Mouse (Mus musculus) CH12.LX (cell line): ENCODE data around the gene Dgkg. TPM values are rescaled to one million over a fixed set of nuclear protein-coding genes. Genes with fewer than 3 reads are reported as not detected.

Experiments used
- DNase-seq: peaks from one replicate; pipeline ENCODE4 v3.0.0-alpha.2; 2013; ENCODE audit errors: extremely low read depth
- H3K27ac ChIP-seq: 2 replicates; pipeline ENCODE4 v1.5.1; 2012; ENCODE audit warnings: low read depth, mild to moderate bottlenecking, control low read depth, moderate library complexity; ENCODE audit not compliant: insufficient read depth
- H3K27me3 ChIP-seq: replicated peaks from 2 replicates; pipeline ENCODE3; 2012; ENCODE audit warnings: inconsistent platforms
- H3K36me3 ChIP-seq, 2 experiments: replicated peaks in 1 of 2; 2 replicates each; pipeline versions ENCODE3 to v1.6.1; 2012; ENCODE audit warnings: inconsistent platforms in 1 of 2, low read length in 1 of 2, mild to moderate bottlenecking in 1 of 2, mixed read lengths in 1 of 2, moderate library complexity in 1 of 2; ENCODE audit not compliant: control insufficient read depth in 1 of 2, insufficient read depth in 1 of 2
- H3K4me1 ChIP-seq, 2 experiments: 2 replicates each; pipeline ENCODE4 v1.6.1; 2012; ENCODE audit warnings: inconsistent platforms in 1 of 2, moderate library complexity in 1 of 2; ENCODE audit not compliant: insufficient read depth in 2 of 2, control insufficient read depth in 1 of 2
- H3K4me2 ChIP-seq: 2 replicates; pipeline ENCODE4 v1.6.1; 2012; ENCODE audit warnings: low read depth, mild to moderate bottlenecking, control low read depth; ENCODE audit not compliant: poor library complexity, insufficient read depth, severe bottlenecking
- H3K4me3 ChIP-seq, 3 experiments: fragments of 150-350 bp in 1 of 3; sonication (generic) in 1 of 3; replicated peaks in 1 of 3; 2 replicates each; pipeline versions ENCODE3 to v1.5.1; 2011 to 2012; ENCODE audit warnings: low read depth in 2 of 3, low read length in 2 of 3, mild to moderate bottlenecking in 2 of 3, moderate library complexity in 2 of 3, control low read depth in 1 of 3, improper control_type of control experiment in 1 of 3, inconsistent platforms in 1 of 3, mixed read lengths in 1 of 3; ENCODE audit not compliant: poor library complexity in 1 of 3
- H3K79me2 ChIP-seq: replicated peaks from 2 replicates; pipeline ENCODE4 v1.6.1; 2012; ENCODE audit warnings: mild to moderate bottlenecking, moderate library complexity; ENCODE audit not compliant: control insufficient read depth, poor library complexity, insufficient read depth, severe bottlenecking; ENCODE audit errors: extremely low read depth
- H3K9ac ChIP-seq: 2 replicates; pipeline ENCODE4 v1.6.1; 2012; ENCODE audit warnings: low read depth, mild to moderate bottlenecking, control low read depth, moderate library complexity; ENCODE audit not compliant: insufficient read depth
- H3K9me3 ChIP-seq: replicated peaks from 2 replicates; pipeline ENCODE3; 2012; ENCODE audit warnings: low read length, inconsistent platforms, mixed read lengths
- BHLHE40 ChIP-seq: IDR thresholded peaks from 2 replicates; pipeline ENCODE4 v1.6.1; 2011; ENCODE audit warnings: mild to moderate bottlenecking, low read depth, low read length, improper control_type of control experiment
- CHD1 ChIP-seq: IDR thresholded peaks from 2 replicates; pipeline ENCODE4 v1.6.1; 2012; ENCODE audit warnings: low read depth, low read length, improper control_type of control experiment, inconsistent platforms
- CHD2 ChIP-seq: IDR thresholded peaks from 2 replicates; pipeline ENCODE4 v1.6.1; 2011; ENCODE audit warnings: low read length, improper control_type of control experiment
- CTCF ChIP-seq, 2 experiments: IDR thresholded peaks in 1 of 2; conservative IDR thresholded peaks in 1 of 2; 2 replicates each; pipeline ENCODE4 v1.5.1; 2011 to 2012; ENCODE audit warnings: low read depth in 2 of 2, low read length in 2 of 2, improper control_type of control experiment in 1 of 2, inconsistent platforms in 1 of 2, mild to moderate bottlenecking in 1 of 2, moderate library complexity in 1 of 2
- E2F4 ChIP-seq: IDR thresholded peaks from 2 replicates; pipeline ENCODE4 v1.6.1; 2011; ENCODE audit warnings: low read depth, low read length, improper control_type of control experiment; ENCODE audit not compliant: insufficient replicate concordance
- ELF1 ChIP-seq: IDR thresholded peaks from 2 replicates; pipeline ENCODE4 v1.6.1; 2014; ENCODE audit warnings: low read depth, mild to moderate bottlenecking, inconsistent platforms, low read length, improper control_type of control experiment
- EP300 ChIP-seq: IDR thresholded peaks from 2 replicates; pipeline ENCODE4 v1.6.1; 2011; ENCODE audit warnings: low read length, improper control_type of control experiment
- ETS1 ChIP-seq: conservative IDR thresholded peaks from 2 replicates; pipeline ENCODE4 v1.6.1; 2012; ENCODE audit warnings: low read depth, mild to moderate bottlenecking, inconsistent platforms, low read length, improper control_type of control experiment, moderate library complexity
- GABPA ChIP-seq: IDR thresholded peaks from 2 replicates; pipeline ENCODE4 v1.6.1; 2012; ENCODE audit warnings: low read depth, low read length, improper control_type of control experiment, inconsistent platforms; ENCODE audit not compliant: insufficient replicate concordance
- HCFC1 ChIP-seq: IDR thresholded peaks from 2 replicates; pipeline ENCODE4 v1.6.1; 2012; ENCODE audit warnings: low read depth, mild to moderate bottlenecking, inconsistent platforms, low read length, improper control_type of control experiment
- IRF4 ChIP-seq: IDR thresholded peaks from 2 replicates; pipeline ENCODE4 v1.6.1; 2014; ENCODE audit warnings: low read depth, mild to moderate bottlenecking, inconsistent platforms, low read length, improper control_type of control experiment
- JUN ChIP-seq: IDR thresholded peaks from 2 replicates; pipeline ENCODE4 v1.6.1; 2011; ENCODE audit warnings: low read depth, mild to moderate bottlenecking, low read length, improper control_type of control experiment, moderate library complexity; ENCODE audit not compliant: insufficient read depth
- JUND ChIP-seq: conservative IDR thresholded peaks from 2 replicates; pipeline ENCODE4 v1.6.1; 2011; ENCODE audit warnings: low read depth, low read length, improper control_type of control experiment
- KAT2A ChIP-seq: IDR thresholded peaks from 2 replicates; pipeline ENCODE4 v1.6.1; 2012; ENCODE audit warnings: low read length, improper control_type of control experiment, inconsistent platforms; ENCODE audit not compliant: insufficient replicate concordance
- MAFK ChIP-seq: IDR thresholded peaks from 2 replicates; pipeline ENCODE4 v1.6.1; 2011; ENCODE audit warnings: low read length, improper control_type of control experiment; ENCODE audit not compliant: insufficient replicate concordance
- MAX ChIP-seq: IDR thresholded peaks from 2 replicates; pipeline ENCODE4 v1.6.1; 2011; ENCODE audit warnings: low read length, improper control_type of control experiment
- MAZ ChIP-seq: IDR thresholded peaks from 2 replicates; pipeline ENCODE4 v1.6.1; 2012; ENCODE audit warnings: low read depth, mild to moderate bottlenecking, inconsistent platforms, low read length, improper control_type of control experiment, moderate library complexity
- MEF2A ChIP-seq: IDR thresholded peaks from 2 replicates; pipeline ENCODE4 v1.6.1; 2014; ENCODE audit warnings: low read depth, mild to moderate bottlenecking, inconsistent platforms, low read length, improper control_type of control experiment, borderline replicate concordance
- MXI1 ChIP-seq: IDR thresholded peaks from 2 replicates; pipeline ENCODE4 v1.6.1; 2011; ENCODE audit warnings: mild to moderate bottlenecking, low read depth, low read length, improper control_type of control experiment
- MYC ChIP-seq: IDR thresholded peaks from 2 replicates; pipeline ENCODE4 v1.6.1; 2011; ENCODE audit warnings: low read depth, mild to moderate bottlenecking, improper control_type of control experiment, low read length
- NELFE ChIP-seq: IDR thresholded peaks from 2 replicates; pipeline ENCODE4 v1.6.1; 2011; ENCODE audit warnings: low read depth, low read length, improper control_type of control experiment
- PAX5 ChIP-seq: IDR thresholded peaks from 2 replicates; pipeline ENCODE4 v1.6.1; 2012; ENCODE audit warnings: low read length, inconsistent platforms, mixed read lengths
- POLR2A ChIP-seq: IDR thresholded peaks from 2 replicates; pipeline ENCODE4 v1.6.1; 2011; ENCODE audit warnings: low read depth, mild to moderate bottlenecking, improper control_type of control experiment, low read length
- POLR2AphosphoS2 ChIP-seq: IDR thresholded peaks from 2 replicates; pipeline ENCODE4 v1.6.1; 2011; ENCODE audit warnings: low read depth, low read length, improper control_type of control experiment
- RAD21 ChIP-seq: IDR thresholded peaks from 2 replicates; pipeline ENCODE4 v1.6.1; 2011; ENCODE audit warnings: low read depth, mild to moderate bottlenecking, low read length, improper control_type of control experiment, moderate library complexity
- RCOR1 ChIP-seq: conservative IDR thresholded peaks from 2 replicates; pipeline ENCODE4 v1.6.1; 2012; ENCODE audit warnings: low read depth, mild to moderate bottlenecking, inconsistent platforms, low read length, improper control_type of control experiment
- SIN3A ChIP-seq: IDR thresholded peaks from 2 replicates; pipeline ENCODE4 v1.6.1; 2012; ENCODE audit warnings: low read length, improper control_type of control experiment, inconsistent platforms
- SMC3 ChIP-seq: IDR thresholded peaks from 2 replicates; pipeline ENCODE4 v1.6.1; 2011; ENCODE audit warnings: low read depth, low read length, improper control_type of control experiment
- TBP ChIP-seq: conservative IDR thresholded peaks from 2 replicates; pipeline ENCODE4 v1.6.1; 2011; ENCODE audit warnings: low read depth, low read length, improper control_type of control experiment
- TCF12 ChIP-seq: IDR thresholded peaks from 2 replicates; pipeline ENCODE4 v1.6.1; 2014; ENCODE audit warnings: low read depth, mild to moderate bottlenecking, inconsistent platforms, low read length, improper control_type of control experiment
- UBTF ChIP-seq: IDR thresholded peaks from 2 replicates; pipeline ENCODE4 v1.6.1; 2012; ENCODE audit warnings: low read depth, mild to moderate bottlenecking, inconsistent platforms, low read length, improper control_type of control experiment, moderate library complexity
- USF1 ChIP-seq: IDR thresholded peaks from 2 replicates; pipeline ENCODE4 v1.6.1; 2014; ENCODE audit warnings: low read depth, mild to moderate bottlenecking, inconsistent platforms, low read length, improper control_type of control experiment
- USF2 ChIP-seq: conservative IDR thresholded peaks from 2 replicates; pipeline ENCODE4 v1.6.1; 2011; ENCODE audit warnings: low read depth, low read length, improper control_type of control experiment
- ZC3H11A ChIP-seq: IDR thresholded peaks from 2 replicates; pipeline ENCODE4 v1.6.1; 2012; ENCODE audit warnings: low read depth, mild to moderate bottlenecking, inconsistent platforms, low read length, improper control_type of control experiment
- ZKSCAN1 ChIP-seq: IDR thresholded peaks from 2 replicates; pipeline ENCODE4 v1.6.1; 2012; ENCODE audit warnings: low read depth, inconsistent platforms, low read length, improper control_type of control experiment, borderline replicate concordance
- ZMIZ1 ChIP-seq: IDR thresholded peaks from 2 replicates; pipeline ENCODE4 v1.6.1; 2012; ENCODE audit warnings: low read depth, mild to moderate bottlenecking, inconsistent platforms, low read length, improper control_type of control experiment
- ZNF384 ChIP-seq: IDR thresholded peaks from 2 replicates; pipeline ENCODE4 v1.6.1; 2012; ENCODE audit warnings: low read depth, low read length, improper control_type of control experiment, inconsistent platforms
- dilution Hi-C: fragments of 300-500 bp; cut with MboI; formaldehyde crosslinking; loops from 2 replicates; pipeline ENCODE4 v1.14.3; 2020; ENCODE audit warnings: low sequenced_read_pairs; ENCODE audit not compliant: extremely low pct_unique_long_range_greater_than_20kb, extremely low pct_ligation_motif_present
- in situ Hi-C: fragments of 300-500 bp; cut with MboI; formaldehyde crosslinking; loops from 3 replicates; pipeline ENCODE4 v1.14.3; 2019; ENCODE audit warnings: low sequenced_read_pairs, low pct_ligation_motif_present, low pct_unique_long_range_greater_than_20kb, mixed read lengths
- polyA plus RNA-seq: library from polyadenylated mRNA; unstranded; fragments of >175 nt; gene quantifications from 2 replicates; pipeline ENCODE4 v1.2.1, GENCODE M21; 2012; ENCODE audit warnings: low read depth; ENCODE audit not compliant: insufficient read length
- total RNA-seq, 2 experiments: library from RNA; depleted of rRNA; stranded (reverse); fragments of 300-350 nt in 1 of 2; fragments of >200 nt in 1 of 2; gene quantifications; 2 replicates each; pipeline ENCODE4 v1.2.3; 2012 to 2014

The Dgkg gene
- total and polyA plus RNA-seq, 3 experiments = 2.0 to 9.2 (median 3.0) TPM

GRCm38 (mm10) chr16:22548167-22549080 lies 108.6 kb downstream of the Dgkg start:
- Histone ChIP-seq H3K27me3 (no peaks in the 10 kb centered on the region), H3K79me2 (no peaks in the 10 kb centered on the region), H3K36me3 (peaks cover 0 to 7% of the 10 kb centered on the region in 2 experiments), H3K4me2 (peak overlapping the region; percentile 66), H3K9ac (peak overlapping the region; percentile 77), H3K4me1 (peaks cover 15 to 49% of the 10 kb centered on the region in 2 experiments), H3K4me3 (peak overlapping the region; percentile 55 to 69 (median 58)), H3K27ac (no peak overlapping the region; the same call in 1 of the 2 replicates), H3K9me3 (no peaks in the 10 kb centered on the region)
- in situ Hi-C loops = no loop called here
- DNase-seq = peak; percentile 96
- dilution Hi-C loops = no loop called here
- peak; percentile 18; the same call in 1 of the 2 replicates for TF ChIP-seq RCOR1
- TF ChIP-seq KAT2A = 0 out of 2 replicates have a peak, but pooled peaks have one; percentile 58
- peak; percentile 52; the same call in 1 of the 2 replicates for TF ChIP-seq CHD2
- TF ChIP-seq GABPA = no peak
- TF ChIP-seq MEF2A = peak; percentile 71; the same call in 1 of the 2 replicates
- peak; percentile 92 for TF ChIP-seq SMC3
- peak; percentile 98 for TF ChIP-seq ZNF384
- TF ChIP-seq MYC = peak; percentile 90
- TF ChIP-seq MXI1 = peak; percentile 85; the same call in 1 of the 2 replicates
- no peak; the same call in 1 of the 2 replicates for TF ChIP-seq POLR2AphosphoS2
- TF ChIP-seq EP300 = peak; percentile 33; the same call in 1 of the 2 replicates
- peak; percentile 89 to 92 for TF ChIP-seq CTCF (conservative IDR thresholded peaks at IDR 0.05 in 1 of 2, IDR thresholded peaks at IDR 0.05 in 1 of 2; ENCODE audit: low read depth in 2 of 2, low read length in 2 of 2)
- TF ChIP-seq HCFC1 = peak; percentile 67
- peak; percentile 88 for TF ChIP-seq NELFE
- TF ChIP-seq UBTF = peak; percentile 79; the same call in 1 of the 2 replicates
- TF ChIP-seq USF2 = no peak; the same call in 1 of the 2 replicates
- TF ChIP-seq MAFK = peak; percentile 4; the same call in 1 of the 2 replicates
- TF ChIP-seq JUND = 0 out of 2 replicates have a peak, but pooled peaks have one; percentile 7
- TF ChIP-seq SIN3A = peak; percentile 95
- peak; percentile 75 for TF ChIP-seq RAD21
- peak; percentile 87 for TF ChIP-seq POLR2A
- peak; percentile 23; the same call in 1 of the 2 replicates for TF ChIP-seq USF1
- no peak for TF ChIP-seq E2F4
- peak; percentile 74 for TF ChIP-seq TCF12
- peak; percentile 70; the same call in 1 of the 2 replicates for TF ChIP-seq TBP
- peak; percentile 89 for TF ChIP-seq ELF1
- peak; percentile 41; the same call in 1 of the 2 replicates for TF ChIP-seq CHD1
- peak; percentile 41 for TF ChIP-seq BHLHE40
- no peak for TF ChIP-seq ZKSCAN1
- TF ChIP-seq ETS1 = peak; percentile 61
- TF ChIP-seq MAZ = peak; percentile 72; the same call in 1 of the 2 replicates
- peak; percentile 90 for TF ChIP-seq MAX
- TF ChIP-seq PAX5 = no peak
- peak; percentile 67; the same call in 1 of the 2 replicates for TF ChIP-seq ZMIZ1
- peak; percentile 43; the same call in 1 of the 2 replicates for TF ChIP-seq ZC3H11A
- no peak for TF ChIP-seq JUN
- peak; percentile 65; the same call in 1 of the 2 replicates for TF ChIP-seq IRF4
